Mouse (Mus musculus): ENCODE measurements around the gene Nrl. TPM values are rescaled to one million over a fixed set of nuclear protein-coding genes. Genes with fewer than 3 reads are reported as not detected.

Gene Nrl
- polyA plus RNA-seq, 1 experiment from 2014 or later: 0.15 TPM

- H3K4me2 ChIP-seq (replicated peaks; ENCODE audit: low read depth, low read length): no peak overlapping the region
- WGBS: 90% methylated on average over 6 of the region's 6 CpGs
- H3K4me1 ChIP-seq (replicated peaks; ENCODE audit: control insufficient read depth, insufficient read depth, low read length): no peaks in the 10 kb centered on the region
- DNase-seq (ENCODE audit: low spot score) (no peak), ATAC-seq (ENCODE audit: low FRiP score) (no peak)
- no peak overlapping the region for H3K4me3 ChIP-seq (ENCODE audit: low read depth, low read length)
- H3K27me3 ChIP-seq (ENCODE audit: control insufficient read depth, insufficient read depth, low read length): no peaks in the 10 kb centered on the region
- H3K9ac ChIP-seq (ENCODE audit: low read depth, low read length): no peak overlapping the region
- no peak overlapping the region for H3K27ac ChIP-seq (ENCODE audit: low read depth, low read length)
- no peaks in the 10 kb centered on the region for H3K9me3 ChIP-seq (ENCODE audit: control insufficient read depth, low read length)
- no peaks in the 10 kb centered on the region for H3K36me3 ChIP-seq (ENCODE audit: control insufficient read depth, insufficient read depth, low read length)
Observed at GRCm38 (mm10) chr14:55469821-55470220, 55.0 kb downstream of the Nrl start.

- 71% methylated on average over 2 of the region's 2 CpGs for WGBS
- H3K4me1 ChIP-seq (replicated peaks; ENCODE audit: control insufficient read depth, insufficient read depth, low read length): no peaks in the 10 kb centered on the region
- ATAC-seq (ENCODE audit: low FRiP score): no peak
Observed at GRCm38 (mm10) chr14:55469041-55469440, 55.7 kb downstream of the Nrl start.

More at GRCm38 (mm10) chr14:55469041-55469440, 55.7 kb downstream of the Nrl start:
- H3K27ac ChIP-seq (ENCODE audit: low read depth, low read length): no peak overlapping the region
- H3K36me3 ChIP-seq (ENCODE audit: control insufficient read depth, insufficient read depth, low read length): no peaks in the 10 kb centered on the region
- no peaks in the 10 kb centered on the region for H3K27me3 ChIP-seq (ENCODE audit: control insufficient read depth, insufficient read depth, low read length)
- H3K4me3 ChIP-seq (ENCODE audit: low read depth, low read length): no peak overlapping the region
- DNase-seq (ENCODE audit: low spot score): no peak
- H3K4me2 ChIP-seq (replicated peaks; ENCODE audit: low read depth, low read length): no peak overlapping the region
- no peaks in the 10 kb centered on the region for H3K9me3 ChIP-seq (ENCODE audit: control insufficient read depth, low read length)
- H3K9ac ChIP-seq (ENCODE audit: low read depth, low read length): no peak overlapping the region

Other genes with a start within 250 kb of the Nrl start
- gene Dhrs4, start 46.2 kb downstream of the Nrl start, polyA plus RNA-seq (2014; fragmentation: Nextera tagmentation; extraction: Ambion mirVana): 26.0 and 36.5 TPM in 2 replicates
- 10.1 and 14.0 TPM in 2 replicates for gene Carmil3, start 34.3 kb downstream of the Nrl start, polyA plus RNA-seq (2014; fragmentation: Nextera tagmentation; extraction: Ambion mirVana)
- 1.3 and 1.6 TPM in 2 replicates for gene Cpne6, start 14.5 kb downstream of the Nrl start, polyA plus RNA-seq (2014; fragmentation: Nextera tagmentation; extraction: Ambion mirVana)
- 11.3 and 12.6 TPM in 2 replicates for gene Pck2, start 15.3 kb upstream of the Nrl start, polyA plus RNA-seq (2014; fragmentation: Nextera tagmentation; extraction: Ambion mirVana)
- gene Dcaf11, start 35.0 kb upstream of the Nrl start, polyA plus RNA-seq (2014; fragmentation: Nextera tagmentation; extraction: Ambion mirVana): 81.5 and 85.4 TPM in 2 replicates
- 0.52 TPM in 1 of 2 replicates, not detected in the other for gene A730061H03Rik, start 35.4 kb upstream of the Nrl start, polyA plus RNA-seq (2014; fragmentation: Nextera tagmentation; extraction: Ambion mirVana)
- gene Fitm1, start 50.6 kb upstream of the Nrl start, polyA plus RNA-seq (2014; fragmentation: Nextera tagmentation; extraction: Ambion mirVana): 0.77 and 1.8 TPM in 2 replicates
- gene Psme1, start 53.1 kb upstream of the Nrl start, polyA plus RNA-seq (2014; fragmentation: Nextera tagmentation; extraction: Ambion mirVana): 126 TPM in 2 replicates
- 6.4 and 8.5 TPM in 2 replicates for gene Emc9, start 60.3 kb upstream of the Nrl start, polyA plus RNA-seq (2014; fragmentation: Nextera tagmentation; extraction: Ambion mirVana)
- gene Psme2, start 66.1 kb upstream of the Nrl start, polyA plus RNA-seq (2014; fragmentation: Nextera tagmentation; extraction: Ambion mirVana): 195 and 222 TPM in 2 replicates
- 10.6 and 12.1 TPM in 2 replicates for gene Rnf31, start 66.7 kb upstream of the Nrl start, polyA plus RNA-seq (2014; fragmentation: Nextera tagmentation; extraction: Ambion mirVana)
- 6.9 and 7.6 TPM in 2 replicates for gene Irf9, start 78.6 kb upstream of the Nrl start, polyA plus RNA-seq (2014; fragmentation: Nextera tagmentation; extraction: Ambion mirVana)
- gene Rec8, start 93.1 kb upstream of the Nrl start, polyA plus RNA-seq (2014; fragmentation: Nextera tagmentation; extraction: Ambion mirVana): 8.2 and 8.8 TPM in 2 replicates
- gene Ipo4, start 111.0 kb upstream of the Nrl start, polyA plus RNA-seq (2014; fragmentation: Nextera tagmentation; extraction: Ambion mirVana): 71.2 and 73.1 TPM in 2 replicates
- 1.7 and 4.0 TPM in 2 replicates for gene Gm49378, start 112.9 kb upstream of the Nrl start, polyA plus RNA-seq (2014; fragmentation: Nextera tagmentation; extraction: Ambion mirVana)
- 60.2 and 61.9 TPM in 2 replicates for gene Tm9sf1, start 118.8 kb upstream of the Nrl start, polyA plus RNA-seq (2014; fragmentation: Nextera tagmentation; extraction: Ambion mirVana)
- 0.38 and 0.48 TPM in 2 replicates for gene Tssk4, start 125.2 kb upstream of the Nrl start, polyA plus RNA-seq (2014; fragmentation: Nextera tagmentation; extraction: Ambion mirVana)
- gene Mdp1, start 135.5 kb upstream of the Nrl start, polyA plus RNA-seq (2014; fragmentation: Nextera tagmentation; extraction: Ambion mirVana): 67.7 and 70.2 TPM in 2 replicates
- 54.6 and 58.8 TPM in 2 replicates for gene Gmpr2, start 147.0 kb upstream of the Nrl start, polyA plus RNA-seq (2014; fragmentation: Nextera tagmentation; extraction: Ambion mirVana)
- 596 and 597 TPM in 2 replicates for gene Nedd8, start 147.1 kb upstream of the Nrl start, polyA plus RNA-seq (2014; fragmentation: Nextera tagmentation; extraction: Ambion mirVana)
- gene Tinf2, start 156.8 kb upstream of the Nrl start, polyA plus RNA-seq (2014; fragmentation: Nextera tagmentation; extraction: Ambion mirVana): 52.7 and 63.1 TPM in 2 replicates
- 0.36 and 0.49 TPM in 2 replicates for gene Tgm1, start 188.9 kb upstream of the Nrl start, polyA plus RNA-seq (2014; fragmentation: Nextera tagmentation; extraction: Ambion mirVana)
- gene Rabggta, start 197.3 kb upstream of the Nrl start, polyA plus RNA-seq (2014; fragmentation: Nextera tagmentation; extraction: Ambion mirVana): 25.3 and 27.4 TPM in 2 replicates
- 68.6 and 72.1 TPM in 2 replicates for gene Dhrs1, start 220.7 kb upstream of the Nrl start, polyA plus RNA-seq (2014; fragmentation: Nextera tagmentation; extraction: Ambion mirVana)
- gene Nop9, start 220.7 kb upstream of the Nrl start, polyA plus RNA-seq (2014; fragmentation: Nextera tagmentation; extraction: Ambion mirVana): 47.0 and 47.6 TPM in 2 replicates
- gene Cideb, start 233.5 kb upstream of the Nrl start, polyA plus RNA-seq (2014; fragmentation: Nextera tagmentation; extraction: Ambion mirVana): 0.33 TPM in 1 of 2 replicates, not detected in the other
- 0.28 and 0.62 TPM in 2 replicates for gene Ltb4r2, start 236.4 kb upstream of the Nrl start, polyA plus RNA-seq (2014; fragmentation: Nextera tagmentation; extraction: Ambion mirVana)
- 0.14 TPM in 1 of 2 replicates, not detected in the other for gene Ltb4r1, start 241.0 kb upstream of the Nrl start, polyA plus RNA-seq (2014; fragmentation: Nextera tagmentation; extraction: Ambion mirVana)